Mouse (Mus musculus) testis, postnatal 10 days (tissue): ENCODE measurements around the gene Amz2.

Experiments used
- DNase-seq: peaks from one replicate; pipeline ENCODE4 v3.0.0; 2021; ENCODE audit warnings: low spot score

Gene Amz2

DNA sequence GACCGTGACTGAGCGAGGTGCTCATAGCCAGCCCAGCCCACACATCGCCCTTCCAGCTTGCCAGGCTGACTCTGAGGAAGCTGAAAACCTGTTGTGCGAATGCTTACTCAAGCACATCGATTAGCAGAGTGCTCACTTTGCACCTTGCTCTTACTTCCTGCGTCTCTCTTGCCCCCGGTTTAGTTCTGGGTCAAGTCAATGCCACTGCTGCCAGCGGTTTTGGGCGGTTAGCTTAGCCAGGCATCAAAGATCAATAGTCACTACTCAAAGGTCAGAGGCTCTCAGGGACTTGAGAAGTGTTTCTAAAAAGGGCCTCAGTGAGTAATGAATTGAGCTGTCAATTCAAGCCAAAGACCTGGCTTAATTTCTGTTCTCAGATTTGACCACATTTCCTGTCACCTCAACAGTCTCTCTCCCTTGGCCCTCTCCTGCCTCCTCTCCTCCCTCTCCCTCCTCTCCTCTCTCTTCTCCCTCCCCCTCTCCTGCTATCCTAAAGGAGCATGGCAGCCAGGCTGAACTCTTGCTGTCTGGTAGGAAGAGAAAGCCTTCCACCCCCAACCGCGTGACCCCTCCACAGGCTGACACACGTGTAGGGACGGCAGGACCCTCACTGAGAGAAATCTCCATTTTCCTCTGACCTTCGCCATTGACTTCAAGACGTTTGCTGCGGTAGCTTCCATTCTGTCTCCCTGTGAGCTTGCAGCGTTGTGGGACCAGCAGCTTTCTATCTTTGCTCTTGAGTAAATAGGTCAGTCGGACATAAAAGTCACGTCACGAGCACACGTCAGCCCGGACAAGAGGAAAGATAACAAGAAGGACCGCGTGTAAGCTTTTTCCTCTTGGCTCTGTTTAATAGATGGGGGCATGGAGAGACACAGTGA, 69.4 kb downstream of the Amz2 start:
- no peak for DNase-seq

- DNase-seq: no peak
These were observed 70.2 kb downstream of the Amz2 start for GRCm38 (mm10) chr11:109495771-109496474.

DNA sequence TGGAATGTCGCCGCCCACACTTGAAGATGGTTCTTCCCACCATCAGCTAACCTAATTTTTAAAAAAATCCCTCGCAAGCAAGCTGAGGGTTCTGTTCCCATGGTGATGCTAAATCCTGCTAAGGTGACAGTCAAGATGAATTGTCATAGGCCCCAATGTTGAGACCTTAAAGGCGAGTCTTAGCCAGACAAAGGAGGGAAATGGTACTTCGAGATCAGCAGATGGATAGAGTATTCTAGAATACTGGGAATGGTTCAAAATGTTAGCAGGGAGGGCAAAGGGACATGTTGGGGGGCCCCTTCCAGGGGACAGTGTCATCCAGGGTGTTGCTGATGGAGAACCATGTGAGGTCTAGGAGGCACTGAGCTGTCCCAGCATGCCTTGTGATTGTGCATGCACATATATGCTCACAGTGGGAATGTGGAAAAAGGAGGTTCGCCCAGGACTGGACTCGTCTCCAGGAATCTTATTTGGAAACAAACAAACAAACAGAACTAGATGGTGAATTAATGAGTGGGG, 70.8 kb downstream of the Amz2 start:
- DNase-seq: no peak

GRCm38 (mm10) chr11:109496996-109497714, 71.4 kb downstream of the Amz2 start:
- no peak for DNase-seq

DNA sequence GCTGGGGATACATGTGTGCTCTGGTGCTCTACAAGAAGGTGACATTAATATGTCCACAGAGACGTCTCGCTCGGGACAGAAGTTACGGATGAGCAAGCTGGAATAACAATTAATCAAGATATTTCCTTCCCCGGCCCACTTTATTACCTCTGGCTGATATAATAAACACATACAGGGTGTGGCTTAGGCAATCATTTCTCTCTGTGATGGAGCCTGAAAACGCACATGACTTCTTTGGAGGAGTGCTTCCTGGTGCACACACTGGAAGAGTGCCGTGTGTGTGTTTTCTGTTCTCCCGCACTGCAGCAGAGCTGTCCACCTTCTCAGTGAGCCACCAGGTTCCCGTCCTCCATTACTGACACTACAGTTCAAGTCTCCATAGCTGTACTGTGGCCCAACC, 72.2 kb downstream of the Amz2 start:
- no peak for DNase-seq

- DNase-seq: no peak
These were observed 74.5 kb downstream of the Amz2 start for GRCm38 (mm10) chr11:109500206-109500605.
